Mouse (Mus musculus) forebrain, embryonic 16.5 days (tissue): ENCODE measurements at regions not wholly inside any gene's neighbourhood (a gene's known extent, or its start where the extent isn't known, plus 50 kb on each side); places are given as distances from the start of the nearest gene placed in this dataset.
"Not testable (repeated sequence)": the region's sequence is repeated elsewhere in the genome, so short reads cannot be mapped to it uniquely, and the experiment has no call there.

Source experiments
- ATAC-seq: fragments of 200-750 bp; cut with Nextera tagmentation; 2 replicates; pipeline ENCODE4 v1.8.0; 2017; ENCODE audit warnings: mild to moderate bottlenecking, moderate library complexity
- H3K27ac ChIP-seq: fragments of 300-500 bp; sonication (generic); 2 replicates; pipeline ENCODE4 v1.5.1; 2014; ENCODE audit warnings: low read length, control low read depth
- H3K27me3 ChIP-seq: fragments of 300-500 bp; sonication (generic); replicated peaks from 2 replicates; pipeline ENCODE4 v1.6.1; 2014; ENCODE audit warnings: low read length; ENCODE audit not compliant: control insufficient read depth, insufficient read depth
- H3K36me3 ChIP-seq: fragments of 300-500 bp; sonication (generic); 2 replicates; pipeline ENCODE4 v1.6.1; 2014; ENCODE audit not compliant: control insufficient read depth, insufficient read depth
- H3K4me1 ChIP-seq: fragments of 300-500 bp; sonication (generic); replicated peaks from 2 replicates; pipeline ENCODE4 v1.6.1; 2014; ENCODE audit warnings: low read length; ENCODE audit not compliant: control insufficient read depth, insufficient read depth
- H3K4me2 ChIP-seq: fragments of 300-500 bp; sonication (generic); 2 replicates; pipeline ENCODE4 v1.6.1; 2014; ENCODE audit warnings: mild to moderate bottlenecking, low read length, control low read depth
- H3K4me3 ChIP-seq: fragments of 300-500 bp; sonication (generic); replicated peaks from 2 replicates; pipeline ENCODE4 v1.5.1; 2014; ENCODE audit warnings: mild to moderate bottlenecking, low read length, control low read depth
- H3K9ac ChIP-seq: fragments of 300-500 bp; sonication (generic); replicated peaks from 2 replicates; pipeline ENCODE4 v1.6.1; 2014; ENCODE audit warnings: low read depth, low read length, control low read depth
- H3K9me3 ChIP-seq: fragments of 300-500 bp; sonication (generic); 2 replicates; pipeline ENCODE4 v1.6.1; 2016; ENCODE audit warnings: low read length; ENCODE audit not compliant: control insufficient read depth
- WGBS: fragments of 180-500 bp; shearing (Covaris S2); extraction: QIAGEN DNeasy Blood & Tissue Kit; methylation state at CpG from one replicate; pipeline ENCODE4 v1.1.7; 2014; 5-methylcytosine and 5-hydroxymethylcytosine counted together

- H3K9me3 ChIP-seq, H3K4me2 ChIP-seq, H3K27me3 ChIP-seq, H3K27ac ChIP-seq, H3K4me1 ChIP-seq, H3K4me3 ChIP-seq, ATAC-seq, H3K9ac ChIP-seq, H3K36me3 ChIP-seq: not testable (repeated sequence)
- 97% methylated on average over 18 of the region's 21 CpGs for WGBS
These were observed 783.3 kb downstream of the Ttll7 start for GRCm38 (mm10) chr3:147635486-147635885.

GRCm38 (mm10) chr3:147631151-147631550 is 779.0 kb downstream of the Ttll7 start:
- ATAC-seq: no peak
- 89% methylated on average over 3 of the region's 3 CpGs for WGBS
- no peak overlapping the region for H3K4me2 ChIP-seq
- no peaks in the 10 kb centered on the region for H3K27me3 ChIP-seq
- no peaks in the 10 kb centered on the region for H3K4me1 ChIP-seq
- H3K27ac ChIP-seq: no peak overlapping the region
- peaks cover 4% of the 10 kb centered on the region; the same call in 1 of the 2 replicates for H3K9me3 ChIP-seq
- H3K4me3 ChIP-seq: no peak overlapping the region
- H3K9ac ChIP-seq: no peak overlapping the region
- H3K36me3 ChIP-seq: no peaks in the 10 kb centered on the region

GRCm38 (mm10) chr3:147583697-147584315 is 731.6 kb downstream of the Ttll7 start:
- Histone ChIP-seq H3K27ac (no peak overlapping the region), H3K36me3 (no peaks in the 10 kb centered on the region)

GRCm38 (mm10) chr3:147571850-147572249 is 719.7 kb downstream of the Ttll7 start:
- H3K36me3 ChIP-seq: no peaks in the 10 kb centered on the region
- no peak overlapping the region for H3K4me3 ChIP-seq
- ATAC-seq: no peak
- no peak overlapping the region for H3K27ac ChIP-seq
- 91% methylated on average over 4 of the region's 4 CpGs for WGBS
- H3K4me1 ChIP-seq: no peaks in the 10 kb centered on the region
- H3K9me3 ChIP-seq: no peaks in the 10 kb centered on the region
- no peak overlapping the region for H3K9ac ChIP-seq
- no peaks in the 10 kb centered on the region for H3K27me3 ChIP-seq
- H3K4me2 ChIP-seq: no peak overlapping the region

More at GRCm38 (mm10) chr3:147583697-147584315, 731.6 kb downstream of the Ttll7 start:
- Histone ChIP-seq H3K4me3 (no peak overlapping the region), H3K9ac (no peak overlapping the region), H3K4me1 (no peaks in the 10 kb centered on the region), H3K27me3 (no peaks in the 10 kb centered on the region), H3K4me2 (no peak overlapping the region), H3K9me3 (no peaks in the 10 kb centered on the region)
- 51% methylated on average over 6 of the region's 6 CpGs for WGBS
- ATAC-seq: no peak

GRCm38 (mm10) chr3:147545329-147546006 is 693.3 kb downstream of the Ttll7 start:
- no peak for ATAC-seq
- Histone ChIP-seq H3K4me1 (no peaks in the 10 kb centered on the region), H3K9ac (no peak overlapping the region), H3K4me3 (no peak overlapping the region), H3K27me3 (no peaks in the 10 kb centered on the region), H3K27ac (no peak overlapping the region), H3K9me3 (no peaks in the 10 kb centered on the region), H3K4me2 (no peak overlapping the region), H3K36me3 (no peaks in the 10 kb centered on the region)
- 75% methylated on average over 6 of the region's 6 CpGs for WGBS

GRCm38 (mm10) chr3:147542285-147542684 is 690.1 kb downstream of the Ttll7 start:
- no peaks in the 10 kb centered on the region for H3K4me1 ChIP-seq
- H3K9ac ChIP-seq: no peak overlapping the region
- no peaks in the 10 kb centered on the region for H3K27me3 ChIP-seq
- H3K27ac ChIP-seq: no peak overlapping the region
- H3K4me3 ChIP-seq: no peak overlapping the region
- WGBS: 73% methylated on average over 4 of the region's 4 CpGs
- ATAC-seq: peak; percentile 45; the same call in 1 of the 2 replicates
- no peaks in the 10 kb centered on the region for H3K36me3 ChIP-seq
- H3K4me2 ChIP-seq: no peak overlapping the region
- H3K9me3 ChIP-seq: no peaks in the 10 kb centered on the region

GRCm38 (mm10) chr3:147537584-147537983 is 685.4 kb downstream of the Ttll7 start:
- Histone ChIP-seq H3K4me1 (no peaks in the 10 kb centered on the region), H3K27me3 (no peaks in the 10 kb centered on the region), H3K27ac (no peak overlapping the region), H3K4me3 (no peak overlapping the region), H3K9me3 (no peaks in the 10 kb centered on the region), H3K4me2 (no peak overlapping the region), H3K36me3 (no peaks in the 10 kb centered on the region), H3K9ac (no peak overlapping the region)
- no peak for ATAC-seq

- Histone ChIP-seq H3K4me2 (no peak overlapping the region), H3K4me3 (no peak overlapping the region), H3K27me3 (no peaks in the 10 kb centered on the region), H3K36me3 (no peaks in the 10 kb centered on the region), H3K9me3 (no peaks in the 10 kb centered on the region), H3K27ac (no peak overlapping the region), H3K4me1 (no peaks in the 10 kb centered on the region), H3K9ac (no peak overlapping the region)
- no peak for ATAC-seq
- WGBS: 33% methylated on average over 2 of the region's 2 CpGs
These were observed 680.0 kb downstream of the Ttll7 start for GRCm38 (mm10) chr3:147532196-147532595.

GRCm38 (mm10) chr3:147531608-147532180 is 679.5 kb downstream of the Ttll7 start:
- no peaks in the 10 kb centered on the region for H3K27me3 ChIP-seq
- 0 out of 2 replicates have a peak, but pooled peaks have one; percentile 36 for ATAC-seq
- H3K9me3 ChIP-seq: no peaks in the 10 kb centered on the region
- no peak overlapping the region for H3K4me2 ChIP-seq
- H3K27ac ChIP-seq: no peak overlapping the region
- no peak overlapping the region for H3K9ac ChIP-seq
- no peaks in the 10 kb centered on the region for H3K36me3 ChIP-seq
- H3K4me3 ChIP-seq: no peak overlapping the region
- WGBS: 19% methylated on average over 6 of the region's 6 CpGs
- H3K4me1 ChIP-seq: no peaks in the 10 kb centered on the region
